Mouse (Mus musculus) ES-E14 (cell line): ENCODE data around the gene Zfp771.

Experiments
- HCFC1 ChIP-seq: IDR thresholded peaks from 2 replicates; pipeline ENCODE4 v1.6.1; 2012; ENCODE audit warnings: low read length, inconsistent platforms, borderline replicate concordance; ENCODE audit not compliant: insufficient read depth
- MAFK ChIP-seq: IDR thresholded peaks from 2 replicates; pipeline ENCODE4 v1.6.1; 2014; ENCODE audit warnings: mild to moderate bottlenecking, low read depth, low read length, inconsistent platforms; ENCODE audit not compliant: insufficient read depth
- ZC3H11A ChIP-seq: IDR thresholded peaks from 2 replicates; pipeline ENCODE4 v1.6.1; 2012; ENCODE audit warnings: low read depth, mild to moderate bottlenecking, inconsistent platforms, low read length, borderline replicate concordance

GRCm38 (mm10) chr7:127276519-127276961, 32.5 kb downstream of the Zfp771 start:
- TF ChIP-seq ZC3H11A (no peak), MAFK (no peak), HCFC1 (no peak)
